Mouse (Mus musculus) retina, embryonic 14.5 days (tissue): ENCODE measurements at regions not wholly inside any gene's neighbourhood (a gene's known extent, or its start where the extent isn't known, plus 50 kb on each side); places are given as distances from the start of the nearest gene placed in this dataset.
A peak's percentile ranks its signal among the peaks of the same experiment; 100 is the strongest.

Experiments
- DNase-seq: peaks from one replicate; pipeline ENCODE4 v3.0.0-alpha.2; 2015; ENCODE audit warnings: low spot score

DNA sequence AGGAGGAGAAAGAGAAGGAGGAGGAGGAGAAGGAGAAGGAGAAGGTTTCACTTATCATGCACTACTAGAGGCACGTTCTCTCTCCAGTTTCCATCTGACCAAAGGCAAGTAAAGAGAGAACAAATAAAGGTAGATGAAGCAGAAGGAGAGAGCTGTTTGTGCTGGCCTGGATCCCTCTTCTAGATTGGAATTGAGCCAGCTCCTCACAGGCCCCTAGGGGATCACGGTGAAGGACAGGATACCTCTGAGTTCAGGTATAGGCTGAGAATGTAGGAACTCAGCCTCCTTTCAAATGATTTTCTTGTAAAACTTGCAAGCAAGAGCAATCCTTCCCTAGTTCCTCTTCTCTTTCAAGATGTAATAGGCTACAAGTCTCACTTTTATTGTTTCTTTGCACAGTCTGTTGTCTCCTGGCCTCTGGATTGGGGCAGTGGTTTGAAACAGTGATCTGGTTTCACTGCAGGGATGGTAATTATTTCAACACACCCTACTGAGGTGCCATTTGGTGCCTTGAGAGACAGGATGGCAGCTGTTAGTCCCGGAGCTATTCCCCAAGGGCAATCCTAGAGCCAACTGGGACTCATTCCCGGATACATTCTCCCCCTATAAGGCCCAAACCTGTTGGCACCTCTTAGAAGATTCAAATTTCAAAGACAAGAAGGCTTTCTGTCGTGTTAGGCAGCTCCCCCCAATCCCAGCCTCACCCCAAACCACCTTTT is 134.8 kb downstream of the Gm9817 start:
- DNase-seq: no peak

DNA sequence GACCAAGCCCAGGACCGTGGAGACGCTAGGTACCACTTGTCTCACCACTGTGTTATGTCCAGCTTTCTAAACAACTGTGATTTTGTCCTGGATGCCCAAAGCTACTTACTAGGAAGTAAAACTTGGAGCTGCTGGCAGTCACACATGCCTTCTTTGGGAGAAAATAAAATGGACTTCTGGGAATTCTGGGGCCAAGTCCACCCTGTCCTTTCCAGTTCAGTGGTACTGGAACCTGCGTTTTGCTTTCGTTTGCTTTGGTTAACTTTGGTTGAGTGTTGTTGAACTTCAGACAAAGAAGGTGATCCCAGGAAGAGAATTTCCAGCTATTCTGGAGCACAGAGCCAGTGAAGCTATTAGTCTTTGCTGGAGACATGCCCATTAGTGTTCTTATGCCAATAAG is 139.8 kb downstream of the Gm9817 start:
- DNase-seq: no peak

DNA sequence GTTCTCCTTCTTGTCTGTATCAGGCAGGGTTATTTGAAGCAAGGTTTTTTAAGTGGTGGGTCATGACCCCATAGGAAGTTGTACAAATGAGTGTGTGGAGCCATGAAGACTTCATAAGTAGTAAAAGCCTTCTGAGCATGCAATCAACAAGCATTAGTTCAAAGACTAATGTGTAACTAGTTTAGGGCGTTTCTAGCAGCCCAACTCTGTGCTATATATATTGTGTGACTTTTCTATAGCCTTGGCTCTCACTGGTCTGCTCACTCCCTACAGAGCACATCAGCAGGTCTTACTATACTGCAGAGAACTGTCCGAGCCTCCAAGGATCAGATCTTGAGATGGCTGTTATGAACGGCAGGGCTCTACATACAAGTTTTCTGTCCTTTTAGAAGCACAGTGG is 141.2 kb downstream of the Gm9817 start:
- DNase-seq: no peak

DNA sequence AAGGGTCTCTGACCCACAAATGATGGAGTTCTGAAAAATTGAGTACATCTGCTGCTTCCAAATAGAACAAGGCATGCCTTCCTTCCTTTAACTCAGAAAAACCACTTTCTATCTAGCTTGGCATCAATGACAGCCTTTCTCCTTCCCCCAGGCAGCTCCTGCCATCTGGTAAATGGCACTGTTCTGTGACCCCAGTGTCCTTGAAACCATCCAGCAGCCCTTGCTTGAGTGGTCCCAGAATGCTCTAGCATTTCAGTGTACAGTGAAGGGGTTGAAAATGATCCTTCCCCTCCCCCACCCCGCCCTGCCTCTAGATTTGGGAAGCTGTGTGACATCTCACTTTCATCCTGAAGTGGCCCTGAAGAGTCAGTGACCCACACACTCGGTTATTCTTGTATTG is 152.3 kb downstream of the Gm9817 start:
- no peak for DNase-seq

DNA sequence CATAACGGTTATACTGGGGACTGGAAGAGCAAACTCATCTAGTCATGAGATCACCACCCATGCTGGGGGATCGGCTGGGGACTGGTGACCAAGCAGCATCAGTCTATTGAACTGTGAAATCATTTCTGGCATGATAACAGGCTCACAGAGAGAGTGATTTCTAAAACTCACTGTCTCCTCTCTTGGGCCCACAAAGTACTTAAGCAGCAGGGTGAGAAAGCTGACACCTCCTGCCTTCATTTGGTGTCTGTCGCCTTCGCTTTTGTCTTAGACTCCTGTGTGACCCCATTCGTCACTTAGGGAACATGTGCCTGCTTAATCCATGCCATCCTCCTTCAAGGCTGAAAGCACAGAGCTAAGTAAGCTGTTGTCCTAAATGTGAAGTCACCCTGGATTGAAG is 154.3 kb upstream of the Mylip start:
- DNase-seq: peak; percentile 75

DNA sequence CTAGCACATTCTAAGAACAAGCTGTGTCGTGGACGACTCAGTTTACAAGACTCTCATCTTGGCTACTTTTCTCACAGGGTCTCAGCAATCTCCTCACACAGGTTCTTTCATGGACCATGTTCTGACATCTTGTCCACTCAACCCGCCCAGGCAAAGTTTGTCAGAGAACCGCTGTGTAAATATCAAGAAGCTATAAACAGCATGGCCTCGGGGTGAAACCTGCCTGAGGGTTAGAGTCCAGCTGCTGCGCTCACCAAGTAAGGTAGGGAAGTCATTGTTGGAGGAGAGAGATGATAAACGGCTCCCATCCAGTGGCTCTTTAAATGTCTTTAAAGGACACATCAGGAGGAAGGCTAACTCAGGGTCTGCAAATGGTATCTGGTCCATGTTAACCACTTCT is 151.3 kb upstream of the Mylip start:
- no peak for DNase-seq

DNA sequence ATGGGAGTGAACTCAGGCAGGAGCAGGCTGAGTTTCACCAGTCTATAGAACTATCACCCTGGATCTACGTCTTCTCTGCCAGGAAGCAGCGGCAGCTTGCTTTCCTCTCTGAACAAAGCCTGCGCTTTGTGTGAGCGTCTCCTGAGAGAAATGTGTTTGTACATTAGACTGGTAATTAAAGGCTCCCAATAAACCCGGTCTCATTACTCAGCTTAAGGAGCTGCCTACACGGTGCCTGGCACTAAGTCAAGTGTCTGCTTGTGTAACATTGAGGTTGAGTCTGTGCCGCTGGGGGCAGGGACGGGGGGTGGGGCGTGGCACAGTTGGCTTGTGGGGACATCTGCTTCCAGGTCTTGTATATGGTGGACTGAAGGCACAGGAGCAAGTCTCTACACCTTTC is 150.4 kb upstream of the Mylip start:
- peak; percentile 41 for DNase-seq

DNA sequence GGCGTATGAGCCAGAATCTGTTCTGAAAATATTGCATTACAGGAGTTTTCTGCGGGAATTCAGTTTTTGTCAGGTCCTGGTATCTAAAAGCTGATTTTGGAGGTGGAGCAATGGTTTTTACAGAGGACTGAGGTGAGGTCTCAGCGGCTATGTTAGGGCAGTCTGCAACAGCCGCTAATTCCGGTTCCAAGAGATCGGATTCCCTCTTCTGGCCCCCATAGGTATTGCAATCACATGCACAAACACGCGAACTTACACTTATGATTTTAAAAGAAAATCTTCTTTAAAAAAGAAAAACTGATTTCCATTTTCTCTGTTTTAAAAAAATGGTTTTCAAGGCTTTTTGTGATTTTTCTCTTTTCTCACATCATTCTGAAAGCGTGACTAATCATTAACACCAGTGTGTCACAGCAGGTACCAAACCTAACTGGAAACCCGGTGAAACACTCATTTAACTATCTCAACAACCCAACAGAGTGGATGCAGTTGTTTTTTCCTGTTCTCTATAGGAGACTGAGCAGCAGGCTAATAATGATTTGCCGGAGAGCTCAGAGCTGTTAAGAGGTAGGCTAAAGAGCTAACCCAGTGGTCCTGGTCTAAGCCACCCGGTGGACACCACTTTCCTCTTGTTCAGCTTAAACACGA is 149.4 kb upstream of the Mylip start:
- no peak for DNase-seq

DNA sequence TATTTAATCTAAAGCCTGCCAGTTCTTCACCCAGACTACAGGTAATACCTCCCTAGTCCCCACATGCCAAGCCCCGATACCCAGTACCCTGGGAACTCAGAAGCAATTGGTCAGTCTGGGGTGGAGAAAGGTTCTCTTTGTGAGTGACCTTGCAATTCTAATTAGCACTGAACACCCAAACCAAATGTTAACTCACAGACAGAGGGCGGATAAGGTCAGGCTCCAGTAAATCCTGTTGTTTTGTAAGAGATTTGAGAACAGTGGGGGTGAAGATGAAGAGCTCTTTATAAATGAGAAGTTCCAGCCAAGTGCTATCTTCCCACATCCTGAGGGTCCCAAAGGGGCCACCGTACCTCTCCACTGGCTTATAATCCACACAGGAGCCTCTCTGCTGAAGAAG is 147.3 kb upstream of the Mylip start:
- DNase-seq: no peak

DNA sequence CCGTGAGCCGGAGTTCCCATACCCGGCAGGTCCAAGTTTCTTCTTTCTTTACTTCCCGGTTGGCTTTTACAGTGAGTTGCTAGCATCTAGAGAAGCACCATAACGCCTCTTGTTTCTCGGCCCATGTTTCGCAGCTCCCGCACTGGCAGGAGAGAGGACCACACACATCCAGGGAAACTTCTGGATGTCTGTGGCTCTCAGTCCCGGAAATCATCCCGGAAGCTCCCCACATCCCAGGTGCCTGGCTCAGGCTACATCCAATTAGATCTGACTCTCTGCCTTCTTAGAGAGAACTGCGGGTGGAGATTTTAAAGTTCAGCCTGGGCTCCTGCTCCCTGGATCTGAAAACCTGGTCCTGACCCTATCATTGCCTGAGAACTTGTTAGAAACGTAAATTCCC is 146.8 kb upstream of the Mylip start:
- DNase-seq: no peak

DNA sequence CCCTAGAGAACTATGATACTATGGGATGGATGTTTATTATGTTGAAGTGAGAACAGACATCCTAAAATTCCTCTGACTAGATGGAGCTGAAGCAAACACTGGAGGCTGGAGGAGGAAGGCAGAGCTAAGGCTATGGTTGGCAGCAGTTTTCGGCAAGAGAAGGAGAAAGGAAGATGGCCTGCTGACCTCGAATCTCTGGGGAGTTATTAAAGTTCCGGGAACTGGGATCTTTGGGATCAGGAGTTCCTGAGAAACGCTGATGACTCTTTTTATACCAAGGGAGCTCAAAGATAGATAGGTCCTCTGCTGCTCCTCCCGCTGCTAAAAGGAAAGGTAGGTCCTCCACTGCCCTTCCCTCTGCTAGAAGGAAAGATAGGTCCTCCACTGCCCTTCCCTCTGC is 143.9 kb upstream of the Mylip start:
- no peak for DNase-seq

DNA sequence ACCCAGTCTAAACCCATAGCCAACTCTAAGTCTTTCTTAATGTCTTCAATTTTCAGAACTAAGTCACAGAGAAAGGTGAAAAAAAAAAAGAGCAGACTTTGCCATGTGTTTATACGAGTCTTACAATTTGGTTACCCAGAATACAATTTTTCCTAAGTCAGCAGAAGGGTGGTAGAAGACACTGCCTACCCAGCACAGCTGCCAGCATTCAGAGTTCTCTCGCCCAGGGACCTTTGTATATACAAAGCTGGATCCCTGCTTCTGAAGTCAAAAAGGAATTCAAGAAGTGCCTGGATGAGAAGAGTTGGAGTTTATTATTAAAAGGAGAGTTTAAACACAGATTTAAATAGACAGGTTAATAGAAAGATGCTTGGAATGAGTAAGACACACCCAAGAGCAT is 143.2 kb upstream of the Mylip start:
- DNase-seq: no peak

DNA sequence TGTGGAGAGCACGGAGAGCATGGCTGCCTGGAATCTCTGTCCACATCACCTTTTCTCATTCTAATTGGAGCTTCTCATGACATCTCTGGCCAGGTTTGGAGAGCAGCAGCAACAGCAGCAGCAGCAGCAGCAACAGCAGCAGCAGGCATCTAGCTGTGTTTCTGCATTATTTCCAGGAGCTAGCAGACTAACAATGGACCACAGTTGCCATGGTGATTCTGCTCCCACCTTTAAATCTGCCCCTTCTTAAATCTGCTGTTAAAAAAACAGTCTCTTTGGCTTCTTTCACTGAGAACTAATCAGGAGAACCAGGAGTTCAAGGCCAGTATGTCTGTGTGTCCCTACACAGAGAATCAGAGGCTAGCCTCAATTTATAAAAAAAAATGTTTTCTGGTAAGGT is 139.5 kb upstream of the Mylip start:
- no peak for DNase-seq

DNA sequence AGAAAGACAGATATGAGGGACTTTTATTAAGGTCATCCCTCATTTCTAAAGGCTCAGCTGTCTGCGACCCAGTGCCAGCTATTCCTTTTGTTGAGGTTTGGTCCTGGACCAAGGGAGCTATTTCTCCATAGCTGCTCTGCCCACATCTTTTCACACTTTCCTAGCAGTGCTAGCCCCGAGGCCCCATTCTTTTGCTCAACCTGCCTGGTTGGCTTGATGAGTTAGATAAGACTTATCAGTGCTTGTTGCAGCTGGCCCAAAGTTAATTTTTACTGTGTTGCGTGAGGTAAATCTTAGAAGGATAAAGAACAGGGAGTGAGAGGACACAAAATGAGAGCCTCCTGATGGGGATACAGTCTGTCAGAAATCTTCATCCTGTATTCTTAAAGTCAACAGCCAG is 138.5 kb upstream of the Mylip start:
- no peak for DNase-seq

DNA sequence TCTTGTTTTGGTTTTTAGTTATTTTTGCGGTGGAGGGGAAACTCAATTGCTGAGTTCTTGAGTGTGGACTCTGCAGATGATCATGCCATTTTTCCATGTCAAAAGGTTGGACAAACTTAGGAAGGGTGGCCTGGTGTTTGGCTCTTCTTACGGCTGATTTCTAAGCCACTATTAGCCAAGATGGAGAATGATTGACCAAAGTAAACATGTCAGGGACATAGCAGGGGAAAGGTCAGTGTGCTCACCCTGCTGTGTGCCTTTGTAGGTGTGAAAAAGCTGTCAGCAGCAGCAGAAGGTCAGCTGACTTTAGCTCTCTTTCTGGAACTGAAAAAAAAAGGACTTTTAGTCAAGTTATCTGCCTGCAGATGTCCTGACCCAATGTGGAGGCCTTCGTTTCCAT is 137.4 kb upstream of the Mylip start:
- DNase-seq: no peak

DNA sequence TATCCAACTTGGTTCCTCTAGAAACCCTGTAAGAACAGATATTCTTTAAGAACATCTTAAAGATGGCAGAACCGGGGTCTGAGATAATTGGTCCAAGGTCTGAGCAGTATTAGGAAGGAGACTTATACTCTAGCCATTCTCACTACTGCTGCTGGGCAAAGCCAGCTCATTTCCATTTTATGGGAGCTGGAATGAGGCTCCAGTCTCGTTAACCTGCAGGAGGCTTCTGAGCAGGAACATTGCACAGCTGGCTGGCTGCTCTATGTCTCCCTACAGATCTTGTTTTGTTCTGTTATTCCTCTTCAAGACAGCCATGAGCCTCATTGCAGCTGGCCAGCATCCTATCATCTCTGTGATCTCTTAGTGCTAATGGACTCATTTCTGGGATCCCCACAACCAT is 136.3 kb upstream of the Mylip start:
- DNase-seq: no peak

DNA sequence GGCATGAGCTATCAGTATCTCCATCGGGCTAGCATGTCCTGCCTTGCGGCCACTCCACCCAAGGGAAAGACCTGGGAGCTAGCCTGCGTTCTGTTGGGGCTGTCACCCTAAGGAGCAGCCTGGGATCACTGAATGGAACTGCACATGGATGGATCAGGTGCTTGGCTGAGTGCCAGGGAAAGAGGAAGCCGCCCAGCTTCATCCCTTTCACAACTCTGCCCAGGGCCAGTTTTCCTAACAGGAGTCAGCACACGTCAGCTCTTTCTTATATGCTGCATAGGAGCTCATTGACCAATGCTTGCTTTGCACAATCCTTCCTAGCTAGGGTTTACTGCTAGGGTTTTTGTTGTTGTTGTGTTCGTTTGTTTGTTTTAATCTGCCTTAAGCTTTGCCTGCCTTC is 134.3 kb upstream of the Mylip start:
- no peak for DNase-seq

DNA sequence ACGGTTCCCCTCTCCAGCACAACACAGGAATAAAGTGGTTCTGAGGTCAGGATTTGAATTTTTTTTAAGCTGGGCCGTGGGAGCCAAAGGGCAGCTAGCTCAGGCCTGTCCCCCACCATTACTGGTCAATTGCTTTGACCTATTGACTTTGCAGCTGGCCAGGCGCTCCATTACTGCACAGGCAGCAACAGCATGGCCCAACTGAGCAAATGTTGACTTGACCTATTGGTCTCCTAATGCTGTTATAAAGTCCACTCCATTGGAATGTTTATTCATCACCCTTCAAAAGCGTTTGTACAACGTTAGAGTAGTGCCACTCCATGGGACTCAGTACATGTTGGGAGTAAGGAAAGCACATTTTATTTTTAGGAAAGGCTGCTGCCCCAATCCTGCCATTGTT is 127.5 kb upstream of the Mylip start:
- no peak for DNase-seq

DNA sequence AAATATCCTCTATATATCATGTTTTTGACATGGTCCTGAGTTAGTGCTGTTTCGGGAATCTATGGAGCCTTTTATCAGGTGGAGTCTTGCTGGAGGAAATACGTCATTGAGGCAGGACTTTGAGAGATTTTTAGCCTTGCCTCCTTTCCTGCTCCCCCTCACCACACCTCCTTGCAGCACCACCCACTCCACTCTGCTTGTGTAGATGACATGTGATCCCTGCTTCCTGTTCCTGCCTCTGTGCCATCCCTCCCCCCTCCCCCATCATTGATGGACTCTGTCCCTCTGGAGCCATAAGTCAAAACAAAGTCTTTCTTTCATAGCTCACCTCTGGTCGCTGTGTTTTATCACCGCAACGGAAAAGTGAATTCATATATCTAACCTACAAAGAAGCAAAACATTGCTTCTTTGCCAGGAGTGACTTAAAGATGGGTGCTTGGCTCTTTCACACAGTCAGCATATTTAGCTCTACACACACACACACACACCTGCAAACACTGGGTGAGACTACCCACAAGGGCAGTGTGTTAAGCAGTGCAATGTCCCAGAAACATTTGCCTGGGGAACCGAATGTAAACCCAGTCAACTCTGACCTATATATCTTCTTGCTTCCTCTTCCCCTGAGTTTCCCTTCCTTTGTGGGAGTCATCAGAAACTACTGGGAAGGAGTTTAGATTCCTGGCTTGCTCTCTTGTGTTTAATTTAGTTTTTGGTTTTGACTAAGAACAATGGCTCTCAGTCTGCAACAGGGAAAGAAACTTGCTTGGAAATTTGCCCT is 123.1 kb upstream of the Mylip start:
- no peak for DNase-seq

DNA sequence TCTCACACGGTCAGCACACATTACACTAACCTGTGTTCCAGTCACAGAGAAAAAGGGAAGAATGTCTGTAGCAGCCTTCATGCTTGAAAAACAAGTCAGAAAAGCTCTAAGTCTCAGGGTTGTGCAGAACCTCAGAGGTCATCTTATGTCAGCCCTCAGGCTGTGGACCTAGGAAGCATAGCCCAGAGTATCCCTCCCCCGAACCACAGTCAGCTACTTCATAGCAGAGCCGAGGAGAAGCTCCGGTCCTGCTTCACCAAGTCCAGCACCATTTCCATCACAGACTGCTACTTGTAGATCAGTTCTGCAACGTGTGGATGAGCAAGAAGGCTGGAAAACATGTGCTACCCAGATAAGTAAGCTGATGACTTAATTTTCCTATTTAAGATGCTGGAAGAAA is 122.1 kb upstream of the Mylip start:
- DNase-seq: no peak

DNA sequence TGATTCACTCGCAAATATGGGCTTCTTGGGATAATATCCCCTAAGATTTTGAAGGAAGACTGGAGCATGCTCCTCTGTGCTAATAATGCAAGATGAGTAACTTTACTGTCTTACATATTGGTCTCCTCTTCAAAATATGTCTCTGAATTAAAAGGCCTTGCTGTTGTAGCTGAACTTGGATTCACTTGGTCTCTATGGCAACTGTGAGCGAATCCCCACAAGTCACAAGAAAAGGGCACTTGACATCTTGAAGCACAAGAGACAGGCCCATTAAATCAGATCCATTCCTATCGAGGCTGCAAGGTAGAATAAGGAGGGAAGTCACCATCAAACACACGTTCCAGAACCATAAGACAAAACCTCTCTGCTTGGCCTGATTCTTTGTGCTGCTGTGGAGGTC is 121.6 kb upstream of the Mylip start:
- DNase-seq: no peak

DNA sequence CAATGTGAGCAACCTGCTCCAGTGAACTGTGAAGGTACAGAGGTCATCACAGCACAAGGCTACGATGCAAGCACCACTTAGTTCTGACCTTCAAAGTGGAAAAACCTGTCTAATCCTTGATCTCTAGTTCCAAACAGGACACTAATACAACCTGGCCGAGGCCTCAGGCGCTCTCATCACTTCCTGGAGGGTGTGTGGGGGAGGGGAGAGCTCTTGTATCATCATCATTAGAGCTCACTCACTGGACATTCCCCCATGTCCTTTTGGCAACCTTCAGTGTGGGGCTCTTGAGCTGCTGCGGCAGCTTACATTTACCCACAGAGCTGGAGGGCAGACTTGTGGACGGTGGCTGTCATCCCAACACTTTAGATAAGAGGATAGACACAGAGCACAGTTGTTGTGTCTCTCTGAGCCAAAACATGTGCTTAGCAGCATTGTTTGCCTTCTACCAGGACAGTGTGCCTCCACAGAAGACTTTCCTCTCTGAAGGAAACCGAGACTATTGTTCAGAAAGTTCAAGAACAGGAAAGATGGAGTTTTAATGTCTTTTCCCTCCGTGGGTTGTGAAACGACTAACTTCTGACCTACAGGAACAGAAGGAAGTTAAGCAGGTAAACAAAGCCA is 115.2 kb upstream of the Mylip start:
- DNase-seq: no peak

DNA sequence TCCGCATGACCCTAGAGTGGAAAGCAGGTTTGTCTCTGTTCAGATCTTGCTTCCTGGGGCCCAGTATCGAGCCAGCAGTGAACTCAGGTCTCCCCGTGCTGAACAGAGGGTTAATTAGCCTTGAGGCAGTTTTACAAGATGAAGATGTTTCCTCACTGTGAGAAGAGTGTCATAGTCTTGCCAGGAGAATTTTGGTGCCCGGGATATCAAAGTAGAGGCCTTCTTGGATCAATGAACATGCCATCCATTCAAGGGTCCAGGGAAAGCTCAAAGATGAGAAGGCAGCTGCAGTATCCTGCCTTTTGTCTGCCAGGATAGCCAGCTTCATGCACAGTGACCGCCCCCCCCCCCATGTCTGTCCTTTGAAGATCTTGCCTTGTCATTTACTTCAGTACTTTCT is 114.2 kb upstream of the Mylip start:
- no peak for DNase-seq
